Mouse (Mus musculus) ES-E14 (cell line): ENCODE data around the gene Rbms1.

Experiments
- CHD2 ChIP-seq: IDR thresholded peaks from 2 replicates; pipeline ENCODE4 v1.6.1; 2014; ENCODE audit warnings: mild to moderate bottlenecking, low read depth, low read length, inconsistent platforms
- HCFC1 ChIP-seq: IDR thresholded peaks from 2 replicates; pipeline ENCODE4 v1.6.1; 2012; ENCODE audit warnings: low read length, inconsistent platforms, borderline replicate concordance; ENCODE audit not compliant: insufficient read depth
- MAFK ChIP-seq: IDR thresholded peaks from 2 replicates; pipeline ENCODE4 v1.6.1; 2014; ENCODE audit warnings: mild to moderate bottlenecking, low read depth, low read length, inconsistent platforms; ENCODE audit not compliant: insufficient read depth
- ZC3H11A ChIP-seq: IDR thresholded peaks from 2 replicates; pipeline ENCODE4 v1.6.1; 2012; ENCODE audit warnings: low read depth, mild to moderate bottlenecking, inconsistent platforms, low read length, borderline replicate concordance

- no peak for TF ChIP-seq CHD2
- TF ChIP-seq ZC3H11A, result no peak
- TF ChIP-seq HCFC1, result no peak
- TF ChIP-seq MAFK, result no peak
Measured at GRCm38 (mm10) chr2:60880789-60881570, 82.0 kb downstream of the Rbms1 start.
